Mouse (Mus musculus) layer of hippocampus, adult 11-12 months (tissue): Measurements from ENCODE around the gene Map1b.

ENCODE experiments used
- DNase-seq: peaks from one replicate; pipeline ENCODE4 v3.0.0; 2022; ENCODE audit warnings: low spot score

The Map1b gene

GRCm38 (mm10) chr13:99516448-99516881, at the start of gene Map1b:
Gene Map1b (minus strand): TSS chr13:99516540.
- DNase-seq: peak; percentile 74

GRCm38 (mm10) chr13:99564346-99564745, 48.0 kb upstream of the Map1b start:
- no peak for DNase-seq

DNA sequence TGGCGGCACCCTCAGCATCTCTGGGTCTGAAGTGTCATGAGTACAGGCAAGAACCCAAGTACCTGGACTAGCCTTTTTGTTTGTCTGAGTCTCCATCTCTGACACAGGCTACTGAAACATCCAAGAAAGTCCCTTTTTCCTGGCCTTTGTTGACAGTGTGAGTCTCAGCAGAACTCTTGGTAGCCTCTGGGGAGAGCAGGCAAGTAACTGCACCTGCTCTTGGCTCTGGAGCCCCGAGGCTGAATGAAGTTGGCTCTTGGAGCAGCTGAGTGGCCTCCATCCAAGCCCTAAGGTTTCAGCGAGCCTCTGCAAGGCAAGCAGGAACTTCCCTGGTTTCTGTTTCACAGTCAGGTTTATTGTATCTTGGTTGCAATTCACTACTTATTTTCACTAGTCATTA, 46.7 kb upstream of the Map1b start:
- DNase-seq: no peak

DNA sequence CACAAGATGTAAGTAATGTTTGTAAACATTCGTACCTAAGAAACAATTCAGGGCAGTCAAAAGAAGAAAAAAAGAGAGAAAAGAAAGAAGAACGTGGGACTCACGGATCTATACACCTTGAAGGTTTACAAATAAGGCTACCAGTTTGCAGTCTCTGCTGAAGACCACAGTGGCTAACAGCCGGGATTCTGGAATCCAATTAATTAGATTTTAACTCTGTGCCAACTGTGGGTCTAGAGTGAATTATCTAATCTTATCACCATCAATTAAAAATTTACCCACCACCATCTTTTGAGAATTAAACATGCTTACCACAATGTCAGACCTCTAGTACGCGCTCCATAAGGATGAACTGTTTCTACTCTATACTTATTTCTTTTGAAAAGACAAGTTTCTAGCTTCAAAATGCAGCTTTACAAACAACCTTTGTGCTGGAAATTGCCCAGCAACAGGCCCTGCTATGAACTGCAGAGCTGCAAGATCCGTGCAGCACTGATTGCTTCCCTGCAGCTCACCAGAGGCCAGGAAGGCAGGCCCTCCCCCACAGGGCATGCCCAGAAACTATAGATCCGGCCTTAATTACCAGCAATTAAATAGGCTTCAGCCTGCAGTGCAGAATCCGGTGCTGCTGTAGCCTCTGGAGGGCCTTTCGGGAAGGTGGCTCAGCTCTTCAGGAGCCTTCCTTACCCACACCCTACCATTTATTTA, 45.7 kb upstream of the Map1b start:
- DNase-seq: no peak

DNA sequence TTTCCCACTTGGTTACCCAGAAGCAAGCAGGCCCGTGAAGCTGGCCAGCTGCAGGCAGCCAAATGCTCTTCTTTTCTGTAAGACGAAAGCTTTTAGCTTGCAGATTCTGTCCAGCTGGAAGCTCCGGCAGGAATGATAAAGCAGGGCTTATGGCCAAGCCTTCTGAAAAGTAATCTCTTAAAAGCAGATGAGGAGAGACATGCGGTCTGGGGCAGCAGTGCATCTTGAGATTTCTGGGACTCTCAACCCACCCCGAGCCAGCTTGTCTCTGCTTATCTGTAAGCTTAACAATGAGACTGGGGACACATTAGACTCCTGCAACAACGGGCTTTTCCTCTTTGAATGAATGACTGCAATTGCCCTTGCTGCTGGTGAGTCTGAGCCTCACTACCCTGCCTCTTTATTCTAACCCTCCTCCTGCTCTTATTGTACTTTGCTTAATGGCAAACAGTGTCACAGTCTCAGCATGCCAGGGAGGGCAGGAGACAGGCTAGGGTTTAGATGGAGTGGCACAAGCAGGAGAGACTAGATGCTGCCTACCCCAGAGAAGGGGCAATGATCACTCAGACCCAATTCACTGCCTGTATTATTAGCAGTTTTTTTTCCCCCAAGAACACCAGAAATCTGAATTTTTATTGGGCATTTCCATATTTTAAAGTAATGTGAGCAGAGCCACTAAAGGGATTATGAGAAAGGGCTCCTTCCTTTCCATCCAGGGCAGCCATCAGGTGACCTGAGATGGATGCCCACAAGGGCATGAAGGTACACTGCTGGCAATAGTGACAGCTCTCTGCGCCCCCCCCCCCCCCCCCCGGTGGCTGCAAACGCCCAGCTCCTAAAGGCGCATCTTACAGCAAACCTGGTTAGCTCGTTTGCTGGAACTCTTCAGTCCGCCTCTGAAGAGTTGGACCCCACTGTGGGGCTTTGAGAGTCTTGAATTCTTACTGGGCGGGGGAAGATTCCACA, 44.6 kb upstream of the Map1b start:
- DNase-seq: peak; percentile 27

DNA sequence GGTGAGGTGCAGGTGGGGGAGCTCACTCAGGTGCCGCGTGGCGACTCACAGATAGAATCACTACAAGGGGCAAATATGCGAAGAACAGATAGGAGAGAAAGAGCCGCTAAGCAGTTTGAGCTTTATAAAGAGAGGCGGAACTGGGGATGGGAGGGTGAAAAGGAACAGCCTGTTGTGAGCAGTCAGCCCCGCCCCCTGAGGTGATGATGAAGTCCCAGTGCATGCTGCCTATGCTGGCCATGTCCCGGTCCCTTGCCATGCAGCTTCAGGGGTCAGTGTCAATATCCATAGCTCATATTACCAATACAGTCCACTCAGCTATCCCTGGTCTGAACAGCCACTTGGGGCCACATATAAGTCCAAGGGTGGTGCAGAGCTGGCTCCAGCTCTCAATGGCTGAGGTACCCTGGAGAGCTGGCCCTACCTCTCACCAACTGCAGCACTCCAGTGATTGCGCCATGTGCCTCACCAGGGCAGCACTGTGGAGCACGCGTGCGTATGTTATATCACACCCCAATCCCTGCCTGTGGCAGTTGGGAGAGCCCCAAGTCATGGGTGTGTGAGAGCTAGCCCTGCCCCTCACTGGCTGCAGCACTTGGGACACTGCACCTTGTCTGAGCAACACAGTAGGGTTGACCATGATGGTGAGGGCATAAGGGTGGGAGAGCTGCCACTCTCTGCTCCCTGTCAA, 42.0 kb upstream of the Map1b start:
- no peak for DNase-seq

- no peak for DNase-seq
These were observed 41.5 kb upstream of the Map1b start for GRCm38 (mm10) chr13:99557813-99558212.

DNA sequence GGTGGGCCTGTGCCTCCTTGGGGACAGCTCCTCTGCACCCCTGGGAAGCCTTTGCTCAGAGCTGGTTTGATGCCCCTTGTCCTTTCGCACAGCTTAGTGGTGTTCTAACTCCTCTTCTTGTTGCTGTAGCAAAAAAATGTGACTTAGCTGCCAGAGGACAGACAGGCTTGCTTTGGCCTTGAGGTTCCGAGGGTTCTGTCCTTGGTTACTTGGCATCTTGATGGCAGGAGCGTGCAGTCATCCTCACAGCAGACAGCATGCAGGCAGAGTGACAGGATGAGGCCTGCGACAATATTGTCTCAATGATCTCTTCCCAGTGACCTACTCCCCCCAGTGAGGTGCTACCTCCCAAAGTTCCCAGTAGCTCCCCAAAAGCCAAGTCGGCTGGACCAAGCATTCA, 41.0 kb upstream of the Map1b start:
- no peak for DNase-seq

GRCm38 (mm10) chr13:99554960-99555359, 38.6 kb upstream of the Map1b start:
- no peak for DNase-seq

- no peak for DNase-seq
These were observed 38.1 kb upstream of the Map1b start for GRCm38 (mm10) chr13:99554466-99554865.

DNA sequence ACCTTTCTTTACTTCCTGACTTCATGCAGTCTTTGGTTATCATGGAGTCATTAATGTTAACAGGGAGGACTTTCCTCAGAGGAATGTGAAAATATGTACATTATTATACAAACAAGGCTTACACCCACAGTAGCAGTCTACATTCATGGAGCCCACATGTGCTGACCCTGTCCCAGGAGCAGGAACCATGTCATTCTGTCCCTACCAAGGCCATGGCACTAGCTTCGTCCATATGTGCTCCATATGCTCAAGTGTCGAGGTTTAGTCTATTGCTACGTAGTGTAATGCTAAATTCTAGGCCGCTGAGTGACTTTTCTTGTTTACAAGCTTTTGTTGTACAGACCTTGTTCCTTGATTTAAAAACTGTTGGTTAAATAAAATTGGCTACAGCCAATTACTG, 36.0 kb upstream of the Map1b start:
- no peak for DNase-seq

DNA sequence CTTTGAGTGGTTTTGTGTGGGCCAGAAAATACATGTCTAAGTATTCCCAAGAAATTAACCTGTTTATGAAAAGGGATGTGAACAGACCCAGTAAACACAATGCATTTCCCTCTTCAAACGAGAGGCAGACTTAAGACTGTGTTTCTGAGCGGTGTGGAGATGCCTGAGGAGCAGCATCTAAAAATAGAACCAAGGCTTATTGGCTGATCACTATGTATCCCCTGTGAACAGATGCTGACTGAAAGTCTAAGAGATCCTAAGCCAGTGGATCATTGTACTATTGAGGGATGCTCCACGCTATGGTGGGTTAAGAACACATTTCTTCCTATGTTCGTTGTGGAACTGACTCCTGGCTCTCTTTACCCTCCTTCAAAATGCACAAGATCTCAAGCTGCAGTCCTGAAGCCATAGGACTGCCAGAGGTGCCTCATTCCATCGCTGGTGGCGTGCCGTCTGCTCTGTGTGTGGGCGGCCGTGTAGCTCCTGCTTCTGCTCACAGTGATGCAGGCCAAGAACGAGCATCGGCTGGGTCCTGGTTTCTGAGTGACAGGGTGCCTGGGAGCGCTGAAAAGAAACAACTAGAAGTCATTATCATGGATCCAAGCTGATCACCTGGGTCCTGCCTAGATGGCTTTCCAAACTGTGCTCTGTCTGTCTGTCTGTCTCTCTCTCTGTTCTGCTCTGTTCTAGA, 34.5 kb upstream of the Map1b start:
- peak; percentile 38 for DNase-seq

- DNase-seq: no peak
These were observed 33.7 kb upstream of the Map1b start for GRCm38 (mm10) chr13:99550060-99550459.

DNA sequence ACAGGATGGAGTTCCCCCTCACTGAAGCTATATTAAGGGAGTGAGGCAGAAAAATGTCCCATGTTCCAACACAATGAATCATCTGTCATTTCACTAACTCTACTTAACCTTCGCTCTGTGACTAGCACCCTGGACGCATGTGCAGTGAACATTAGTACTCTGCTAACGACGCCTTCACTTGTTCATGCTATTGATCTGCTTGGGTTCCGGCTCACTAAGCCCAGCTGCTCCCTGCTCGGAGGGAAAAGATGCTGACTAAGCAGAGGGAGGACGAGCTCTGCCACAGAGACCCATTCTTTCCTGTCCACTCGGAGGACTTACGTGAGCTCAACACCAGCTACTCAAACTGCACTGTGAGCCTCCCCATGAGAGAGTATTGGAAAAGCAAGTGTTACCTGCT, 33.2 kb upstream of the Map1b start:
- DNase-seq: no peak

- DNase-seq: no peak
These were observed 30.5 kb upstream of the Map1b start for GRCm38 (mm10) chr13:99546832-99547231.

DNA sequence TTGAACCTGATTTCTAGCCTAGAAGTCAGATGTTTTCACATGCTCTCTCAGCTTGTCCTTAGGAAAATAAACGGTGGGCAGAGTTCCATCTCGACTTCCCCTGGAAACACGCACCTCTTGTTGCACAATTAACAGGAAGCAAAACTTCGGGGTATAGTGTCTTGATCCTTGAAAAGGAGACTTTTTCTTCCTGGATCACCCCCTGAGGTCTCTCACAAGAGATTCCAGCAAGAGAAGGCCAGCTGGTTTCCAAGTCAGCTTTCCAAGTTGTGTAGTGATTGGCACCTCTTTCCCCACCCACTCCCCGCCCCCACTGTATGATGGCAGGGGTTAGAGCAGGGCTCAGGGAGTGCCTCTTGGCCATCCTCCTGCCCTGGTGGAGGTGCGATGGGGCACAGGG, 28.9 kb upstream of the Map1b start:
- DNase-seq: no peak

GRCm38 (mm10) chr13:99541429-99542267, 25.3 kb upstream of the Map1b start:
- no peak for DNase-seq

DNA sequence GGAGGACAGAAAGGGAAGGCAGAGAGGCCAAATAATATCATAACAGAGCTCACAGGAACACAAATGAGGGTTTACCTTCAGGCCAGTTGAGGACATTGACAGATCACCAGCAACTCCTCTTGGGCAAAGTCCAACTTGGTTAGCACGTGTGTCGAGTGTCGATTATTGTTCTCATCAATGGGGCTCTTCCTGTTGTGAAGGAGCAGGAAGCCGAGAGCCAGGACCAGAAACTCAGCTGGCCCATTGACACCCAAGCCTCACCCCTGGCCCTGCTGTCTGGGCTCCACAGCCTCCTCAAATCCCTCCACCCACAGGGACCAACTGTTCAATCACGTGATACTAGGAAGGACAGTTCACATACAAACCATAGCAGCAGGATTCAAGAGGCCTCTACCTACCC, 22.9 kb upstream of the Map1b start:
- no peak for DNase-seq

DNA sequence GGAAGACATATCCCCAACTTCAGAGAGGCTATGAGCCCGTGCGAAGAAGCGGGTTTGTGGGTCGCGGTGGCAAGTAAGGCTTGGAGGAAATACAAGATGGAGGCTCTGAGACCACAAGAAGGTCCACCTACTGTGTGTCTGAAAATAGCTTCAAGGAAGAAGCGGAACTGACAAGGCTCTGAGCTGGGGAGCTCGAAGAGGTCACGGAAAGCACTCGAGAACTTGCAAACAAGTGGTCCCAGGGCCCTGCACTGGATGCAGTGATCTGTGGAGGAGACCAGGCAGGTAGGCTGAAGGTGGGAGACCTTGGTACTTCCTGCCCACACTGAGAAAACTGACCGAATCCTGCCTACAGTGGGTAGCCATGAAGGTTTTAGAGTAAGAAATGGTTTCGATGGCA, 22.5 kb upstream of the Map1b start:
- no peak for DNase-seq

GRCm38 (mm10) chr13:99537908-99538513, 21.7 kb upstream of the Map1b start:
- DNase-seq: no peak

- DNase-seq: no peak
These were observed 12.1 kb upstream of the Map1b start for GRCm38 (mm10) chr13:99528456-99528855.
